Mouse (Mus musculus): Measurements from ENCODE around the gene Ang6. TPM values are rescaled to one million over a fixed set of nuclear protein-coding genes. Genes with fewer than 3 reads are reported as not detected.
"Not testable (repeated sequence)": the region's sequence is repeated elsewhere in the genome, so short reads cannot be mapped to it uniquely, and the experiment has no call there.

Gene Ang6
- polyA plus RNA-seq (2016; fragmentation: Nextera tagmentation; extraction: Ambion mirVana), result not detected in 2 replicates

DNA sequence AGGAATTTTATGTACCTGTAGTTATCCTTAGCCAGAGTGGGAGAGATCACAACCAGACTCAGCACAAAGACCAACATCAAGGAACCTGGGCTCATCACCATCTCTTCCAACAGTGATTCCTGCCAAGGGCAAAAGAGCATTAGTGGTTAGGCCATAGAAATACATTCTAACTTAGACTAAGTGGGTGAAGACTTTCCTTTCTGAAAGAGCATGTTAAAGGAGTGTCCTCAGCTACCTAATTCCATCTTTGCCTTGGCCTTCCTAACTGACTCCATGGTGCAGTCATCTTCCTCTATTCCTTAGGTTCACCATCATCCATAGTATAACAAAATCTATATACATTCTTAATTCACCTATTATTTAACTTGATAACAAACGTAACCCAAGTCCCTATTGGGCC is at the start of gene Ang6:
TSS of gene Ang6 (minus strand) at position 101 of the 400 bp plus-strand sequence.
- no peak for DNase-seq (ENCODE audit: extremely low spot score, low spot score)
- 86% methylated on average over 1 of the region's 1 CpGs for WGBS

DNA sequence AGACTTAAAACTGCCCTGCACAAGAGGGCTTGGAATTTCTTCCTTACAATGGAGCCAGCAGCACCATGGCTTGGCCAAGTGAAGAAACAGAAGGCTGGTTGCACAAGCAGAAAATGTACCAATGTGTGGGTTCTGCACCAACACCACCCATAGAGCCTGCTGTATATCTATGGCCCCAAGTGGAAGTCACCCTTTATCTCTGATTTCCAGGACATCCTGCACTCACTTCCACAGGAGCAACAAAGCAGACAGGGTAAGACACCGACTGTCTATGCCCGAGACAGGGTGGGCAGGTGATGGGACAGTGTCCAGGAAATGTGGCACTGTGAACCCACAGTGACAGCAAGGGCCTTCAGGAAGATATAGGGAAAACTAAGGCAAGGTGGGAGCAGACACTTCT is 44.5 kb upstream of the Ang6 start:
- H3K27ac ChIP-seq; DNase-seq (ENCODE audit: extremely low spot score, low spot score); H3K36me3 ChIP-seq (replicated peaks); H3K9me3 ChIP-seq; H3K4me1 ChIP-seq; H3K27me3 ChIP-seq (ENCODE audit: poor library complexity, severe bottlenecking); H3K4me3 ChIP-seq: not testable (repeated sequence)
- WGBS, result 89% methylated on average over 2 of the region's 2 CpGs

More for the DNA sequence above, at the start of gene Ang6:
- Histone ChIP-seq H3K27me3 (ENCODE audit: poor library complexity, severe bottlenecking) (no peaks in the 10 kb centered on the region), H3K4me1 (no peaks in the 10 kb centered on the region), H3K4me3 (no peak within 1 kb of the TSS), H3K9me3 (no peaks in the 10 kb centered on the region), H3K36me3 (replicated peaks) (no peaks in the 10 kb centered on the region), H3K27ac (no peak within 1 kb of the TSS)

DNA sequence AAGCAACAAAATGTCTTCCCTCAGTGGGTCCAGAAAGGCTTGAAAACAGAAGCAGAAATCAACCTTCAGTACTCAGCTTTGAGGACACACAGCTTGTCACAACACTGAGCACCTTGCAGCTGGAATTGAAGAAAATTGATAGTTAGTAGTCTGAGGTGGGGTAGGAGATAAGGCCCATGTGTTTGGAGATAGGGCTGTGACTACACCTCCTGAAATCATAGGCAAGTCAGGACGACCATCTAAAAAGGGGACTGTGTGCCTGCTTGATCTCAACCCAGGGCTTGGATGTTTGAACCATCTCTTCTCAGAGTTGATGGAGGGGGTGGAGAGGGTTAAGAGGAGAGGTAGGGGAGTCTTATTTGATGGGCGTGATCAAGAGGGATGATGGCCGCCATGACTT is 29.8 kb upstream of the Ang6 start:
- not testable (repeated sequence) for H3K4me1 ChIP-seq; H3K36me3 ChIP-seq (replicated peaks); H3K27me3 ChIP-seq (ENCODE audit: poor library complexity, severe bottlenecking); H3K9me3 ChIP-seq; H3K4me3 ChIP-seq; DNase-seq (ENCODE audit: extremely low spot score, low spot score); H3K27ac ChIP-seq
- 72% methylated on average over 1 of the region's 3 CpGs for WGBS

DNA sequence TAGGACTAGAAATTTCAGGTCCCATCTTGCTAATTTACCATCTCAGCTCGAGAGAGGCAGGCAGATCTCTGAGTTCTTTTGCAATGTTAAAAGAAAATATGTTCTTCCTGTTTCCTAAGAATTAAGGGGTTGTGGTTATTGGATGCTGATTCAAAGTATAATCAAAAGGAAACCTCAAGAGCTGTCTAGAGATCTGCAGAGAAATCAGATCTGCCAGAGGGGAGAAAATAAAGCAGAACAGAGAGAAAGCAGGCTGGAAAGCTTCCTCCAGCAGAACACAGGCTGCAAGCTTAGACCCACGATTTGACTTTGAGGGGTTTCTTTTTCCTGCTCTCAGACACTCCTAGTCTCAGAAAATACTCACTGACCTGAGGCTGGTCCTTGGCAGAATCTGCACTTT is 7.6 kb upstream of the Ang6 start:
- H3K9me3 ChIP-seq; H3K4me1 ChIP-seq; H3K4me3 ChIP-seq; H3K36me3 ChIP-seq (replicated peaks); H3K27me3 ChIP-seq (ENCODE audit: poor library complexity, severe bottlenecking); H3K27ac ChIP-seq; DNase-seq (ENCODE audit: extremely low spot score, low spot score): not testable (repeated sequence)
- 76% methylated on average over 2 of the region's 2 CpGs for WGBS

DNA sequence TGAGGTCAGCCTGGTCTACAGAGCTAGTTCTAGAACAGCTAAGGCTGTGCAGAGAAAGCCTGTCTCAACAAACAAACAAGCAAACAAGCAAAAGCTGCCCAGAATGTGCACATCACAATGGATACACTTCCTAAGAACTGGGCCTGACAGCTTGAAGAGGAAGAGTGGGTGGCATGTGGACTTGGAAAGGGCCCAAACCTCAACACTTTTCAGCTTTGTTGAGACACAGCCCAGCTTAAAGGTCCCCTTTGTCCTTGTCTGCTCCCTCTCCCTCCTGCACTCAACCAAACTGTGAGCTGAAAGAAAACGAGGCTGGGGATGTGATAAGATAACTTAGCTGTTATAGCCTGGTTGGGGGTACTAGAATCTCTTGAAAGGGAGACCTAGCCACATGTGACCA is 6.0 kb upstream of the Ang6 start:
- not testable (repeated sequence) for H3K9me3 ChIP-seq; DNase-seq (ENCODE audit: extremely low spot score, low spot score); H3K36me3 ChIP-seq (replicated peaks); H3K4me3 ChIP-seq; H3K27me3 ChIP-seq (ENCODE audit: poor library complexity, severe bottlenecking); H3K27ac ChIP-seq; H3K4me1 ChIP-seq
- WGBS, result no CpG with 5 or more reads among the region's 1 CpGs

DNA sequence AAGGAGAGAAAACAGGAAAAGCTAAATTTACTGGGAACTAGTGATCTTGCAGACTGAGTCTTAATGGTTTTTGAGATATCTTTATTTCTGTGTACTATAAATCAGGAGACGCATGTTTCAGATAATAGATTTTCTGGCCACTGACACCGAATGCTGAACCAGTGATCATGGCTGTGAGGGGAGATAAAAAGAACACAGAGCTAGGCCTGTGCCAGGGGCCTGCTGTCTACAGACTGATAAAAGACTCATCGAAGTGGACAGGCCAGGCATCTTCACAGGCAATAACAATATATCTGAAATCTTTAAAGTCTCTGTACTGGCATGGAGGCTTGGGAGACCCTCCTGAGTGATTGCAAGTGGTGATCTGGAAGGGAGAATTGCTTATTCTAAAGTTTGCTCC is 469 bp downstream of the Ang6 start:
- Histone ChIP-seq H3K27me3 (ENCODE audit: poor library complexity, severe bottlenecking) (no peaks in the 10 kb centered on the region), H3K4me3 (no peak overlapping the region), H3K27ac (no peak overlapping the region), H3K9me3 (no peaks in the 10 kb centered on the region), H3K4me1 (no peaks in the 10 kb centered on the region), H3K36me3 (replicated peaks) (no peaks in the 10 kb centered on the region)
- no peak for DNase-seq (ENCODE audit: extremely low spot score, low spot score)
- 91% methylated on average over 3 of the region's 3 CpGs for WGBS

DNA sequence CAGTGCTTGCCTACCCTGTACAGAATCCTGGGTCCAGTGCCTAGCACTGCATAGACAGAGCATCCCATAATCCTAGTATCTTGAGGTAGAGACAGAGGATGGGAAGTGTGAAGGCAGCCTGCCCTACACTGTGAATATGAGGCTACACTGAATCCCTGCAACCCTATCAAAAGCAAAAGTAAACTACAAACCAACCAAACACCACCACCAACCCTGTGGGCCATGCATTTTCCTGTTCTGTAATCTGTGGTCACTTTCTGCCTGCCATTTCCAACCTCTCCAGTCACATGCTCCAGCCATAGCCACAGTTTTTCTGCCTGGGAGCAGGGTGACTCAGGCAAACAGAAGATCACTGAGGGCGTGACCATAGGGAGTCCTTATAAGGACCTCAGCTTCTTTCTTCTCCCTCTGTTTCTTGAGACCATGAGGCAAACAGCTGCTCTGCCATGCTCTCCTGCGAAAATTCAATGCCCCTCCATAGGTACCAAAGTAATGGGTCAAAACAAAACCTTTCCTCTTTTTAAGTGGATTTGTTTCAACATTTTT is 3.5 kb downstream of the Ang6 start:
- H3K4me1 ChIP-seq; H3K27me3 ChIP-seq (ENCODE audit: poor library complexity, severe bottlenecking); H3K9me3 ChIP-seq; H3K4me3 ChIP-seq; H3K36me3 ChIP-seq (replicated peaks); DNase-seq (ENCODE audit: extremely low spot score, low spot score); H3K27ac ChIP-seq: not testable (repeated sequence)
- WGBS, result 89% methylated on average over 2 of the region's 2 CpGs

DNA sequence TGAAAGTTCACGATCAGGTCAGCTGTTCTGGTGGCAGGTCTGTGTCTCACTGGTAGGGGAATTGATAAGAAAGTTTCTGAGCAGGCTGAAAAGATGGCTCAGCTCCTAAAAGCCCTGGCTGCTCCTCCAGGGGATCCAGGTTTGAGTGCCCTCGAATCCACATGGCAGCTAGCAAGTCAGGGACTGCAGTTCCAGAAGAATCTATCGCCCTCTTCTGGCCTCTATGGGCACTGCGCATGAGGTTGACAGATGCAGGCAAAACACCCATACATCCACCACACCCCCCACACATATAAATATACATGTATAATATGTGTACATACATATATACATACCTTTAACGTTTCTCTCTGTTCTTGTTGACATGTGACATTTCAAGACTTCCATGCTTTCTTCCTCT is 14.7 kb downstream of the Ang6 start:
- not testable (repeated sequence) for H3K9me3 ChIP-seq; H3K36me3 ChIP-seq (replicated peaks); H3K27me3 ChIP-seq (ENCODE audit: poor library complexity, severe bottlenecking); H3K4me1 ChIP-seq; H3K27ac ChIP-seq; H3K4me3 ChIP-seq
- peak; percentile 68 for DNase-seq (ENCODE audit: extremely low spot score, low spot score)
- WGBS, result 22% methylated on average over 5 of the region's 5 CpGs

DNA sequence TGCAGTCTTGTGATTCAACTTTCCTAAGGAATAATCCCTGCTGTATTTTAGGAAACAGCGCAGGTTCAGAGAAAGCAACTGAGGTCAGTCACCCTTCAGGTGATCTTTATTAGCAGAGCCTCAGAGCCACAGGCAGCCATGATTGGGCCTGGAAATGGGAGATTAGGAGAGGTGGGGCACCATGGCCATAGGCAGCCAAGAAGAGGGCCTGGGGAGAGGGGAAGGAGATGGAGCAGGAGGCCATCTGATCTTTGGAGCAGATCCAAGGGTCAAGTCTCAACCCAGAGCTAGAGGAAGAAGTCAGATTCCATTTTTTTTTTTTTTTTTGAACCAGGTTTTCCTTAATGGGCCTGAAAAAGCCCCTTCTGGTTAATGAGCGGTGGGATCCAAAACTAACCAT is 15.9 kb downstream of the Ang6 start:
- no peaks in the 10 kb centered on the region for H3K9me3 ChIP-seq
- no peak for DNase-seq (ENCODE audit: extremely low spot score, low spot score)
- no peaks in the 10 kb centered on the region for H3K4me1 ChIP-seq
- H3K4me3 ChIP-seq, result no peak overlapping the region
- WGBS, result 87% methylated on average over 2 of the region's 2 CpGs
- no peak overlapping the region for H3K27ac ChIP-seq
- H3K36me3 ChIP-seq (replicated peaks), result no peaks in the 10 kb centered on the region
- H3K27me3 ChIP-seq (ENCODE audit: poor library complexity, severe bottlenecking), result no peaks in the 10 kb centered on the region

DNA sequence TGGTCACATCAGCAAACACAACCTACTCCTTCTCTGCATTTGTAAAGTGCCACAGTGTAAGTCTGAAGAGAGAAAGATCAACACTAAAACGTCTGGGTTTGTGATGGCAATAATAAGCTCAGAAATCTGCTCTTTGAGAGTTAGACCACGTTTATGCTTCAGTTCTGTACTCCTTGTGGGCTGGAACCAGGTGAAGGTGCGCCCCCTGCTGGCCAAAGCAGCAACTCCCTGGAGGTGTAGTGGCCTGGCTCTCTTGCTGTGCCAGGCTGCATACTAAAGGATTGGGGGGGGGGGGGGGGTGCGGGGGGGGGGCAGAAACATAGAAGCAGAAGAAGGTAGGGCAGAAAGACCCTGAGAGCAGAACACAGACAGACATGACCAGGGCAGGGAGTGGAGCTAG is 18.2 kb downstream of the Ang6 start:
- no peaks in the 10 kb centered on the region for H3K9me3 ChIP-seq
- 0% methylated on average over 4 of the region's 4 CpGs for WGBS
- no peak overlapping the region for H3K4me3 ChIP-seq
- no peaks in the 10 kb centered on the region for H3K36me3 ChIP-seq (replicated peaks)
- no peaks in the 10 kb centered on the region for H3K4me1 ChIP-seq
- H3K27me3 ChIP-seq (ENCODE audit: poor library complexity, severe bottlenecking), result no peaks in the 10 kb centered on the region
- no peak overlapping the region for H3K27ac ChIP-seq
- peak; percentile 76 for DNase-seq (ENCODE audit: extremely low spot score, low spot score)

DNA sequence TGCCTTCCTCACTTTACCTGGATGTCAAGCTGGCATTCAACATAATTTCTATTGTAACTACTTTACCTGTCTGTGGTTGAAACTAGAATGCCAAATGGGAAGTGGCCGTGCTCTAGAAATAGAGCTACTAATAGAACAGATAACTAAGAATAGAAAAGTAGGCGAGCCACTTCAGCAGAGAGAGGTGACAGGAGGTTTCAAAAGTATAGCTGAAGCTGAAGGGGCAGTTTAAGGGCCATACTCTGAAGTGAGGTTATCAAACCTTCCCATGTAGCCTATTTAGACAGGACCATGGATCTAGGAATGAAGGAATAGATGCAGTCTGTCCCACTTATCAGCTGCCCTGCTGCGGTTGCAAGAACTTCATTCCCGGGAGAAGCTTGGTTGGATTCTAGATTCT is 18.6 kb downstream of the Ang6 start:
- Histone ChIP-seq H3K27me3 (ENCODE audit: poor library complexity, severe bottlenecking) (no peaks in the 10 kb centered on the region), H3K36me3 (replicated peaks) (no peaks in the 10 kb centered on the region), H3K27ac (no peak overlapping the region), H3K4me1 (no peaks in the 10 kb centered on the region), H3K9me3 (no peaks in the 10 kb centered on the region), H3K4me3 (no peak overlapping the region)
- WGBS, result 82% methylated on average over 4 of the region's 4 CpGs
- no peak for DNase-seq (ENCODE audit: extremely low spot score, low spot score)

DNA sequence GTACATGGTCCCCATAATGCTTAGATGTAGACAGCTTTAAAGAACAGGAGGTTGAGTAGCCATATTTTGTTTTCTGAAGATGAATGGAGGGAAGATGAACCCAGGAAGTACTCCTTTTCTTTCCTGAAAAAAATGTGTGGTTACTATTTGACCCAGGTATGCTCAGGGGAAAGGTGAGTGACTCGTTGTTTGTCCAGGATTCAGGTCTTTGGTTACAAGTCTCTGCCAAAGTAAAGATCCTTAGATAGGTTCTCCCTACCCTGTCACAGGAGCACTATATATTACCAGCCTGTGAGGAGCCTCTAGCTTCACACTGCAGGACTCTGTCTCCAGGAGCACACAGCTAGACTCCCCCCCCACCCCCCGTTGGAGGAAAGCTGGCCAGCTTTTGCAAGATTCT is 45.3 kb downstream of the Ang6 start, which contains the start of gene Ang5:
TSS of gene Ang5 (plus strand) at position 301 of the 400 bp plus-strand sequence.
- not testable (repeated sequence) for H3K4me3 ChIP-seq; H3K36me3 ChIP-seq (replicated peaks); DNase-seq (ENCODE audit: extremely low spot score, low spot score); H3K27ac ChIP-seq; H3K9me3 ChIP-seq; H3K4me1 ChIP-seq; H3K27me3 ChIP-seq (ENCODE audit: poor library complexity, severe bottlenecking)
- WGBS, result no CpG with 5 or more reads among the region's 2 CpGs

DNA sequence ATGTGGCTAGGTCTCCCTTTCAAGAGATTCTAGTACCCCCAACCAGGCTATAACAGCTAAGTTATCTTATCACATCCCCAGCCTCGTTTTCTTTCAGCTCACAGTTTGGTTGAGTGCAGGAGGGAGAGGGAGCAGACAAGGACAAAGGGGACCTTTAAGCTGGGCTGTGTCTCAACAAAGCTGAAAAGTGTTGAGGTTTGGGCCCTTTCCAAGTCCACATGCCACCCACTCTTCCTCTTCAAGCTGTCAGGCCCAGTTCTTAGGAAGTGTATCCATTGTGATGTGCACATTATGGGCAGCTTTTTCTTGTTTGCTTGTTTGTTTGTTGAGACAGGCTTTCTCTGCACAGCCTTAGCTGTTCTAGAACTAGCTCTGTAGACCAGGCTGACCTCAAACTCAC is 47.0 kb downstream of the Ang6 start:
- DNase-seq (ENCODE audit: extremely low spot score, low spot score); H3K4me3 ChIP-seq; H3K36me3 ChIP-seq (replicated peaks); H3K27me3 ChIP-seq (ENCODE audit: poor library complexity, severe bottlenecking); H3K27ac ChIP-seq; H3K9me3 ChIP-seq; H3K4me1 ChIP-seq: not testable (repeated sequence)
- no CpG with 5 or more reads among the region's 1 CpGs for WGBS

DNA sequence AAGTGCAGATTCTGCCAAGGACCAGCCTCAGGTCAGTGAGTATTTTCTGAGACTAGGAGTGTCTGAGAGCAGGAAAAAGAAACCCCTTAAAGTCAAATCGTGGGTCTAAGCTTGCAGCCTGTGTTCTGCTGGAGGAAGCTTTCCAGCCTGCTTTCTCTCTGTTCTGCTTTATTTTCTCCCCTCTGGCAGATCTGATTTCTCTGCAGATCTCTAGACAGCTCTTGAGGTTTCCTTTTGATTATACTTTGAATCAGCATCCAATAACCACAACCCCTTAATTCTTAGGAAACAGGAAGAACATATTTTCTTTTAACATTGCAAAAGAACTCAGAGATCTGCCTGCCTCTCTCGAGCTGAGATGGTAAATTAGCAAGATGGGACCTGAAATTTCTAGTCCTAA is 48.7 kb downstream of the Ang6 start:
- H3K4me1 ChIP-seq; H3K9me3 ChIP-seq; DNase-seq (ENCODE audit: extremely low spot score, low spot score); H3K4me3 ChIP-seq; H3K27me3 ChIP-seq (ENCODE audit: poor library complexity, severe bottlenecking); H3K36me3 ChIP-seq (replicated peaks); H3K27ac ChIP-seq: not testable (repeated sequence)
- 70% methylated on average over 2 of the region's 2 CpGs for WGBS

Measured in forebrain, embryonic 10.5 days (tissue).